Mouse (Mus musculus) olfactory bulb, adult 2 months (tissue): ENCODE data around the gene Lrat.

Experiments used
- CTCF ChIP-seq: fragments of 200-500 bp; IDR thresholded peaks from 2 replicates; pipeline ENCODE4 v1.5.1; 2012; ENCODE audit warnings: low read depth, mild to moderate bottlenecking, low read length, moderate library complexity; ENCODE audit not compliant: insufficient read depth
- POLR2A ChIP-seq: fragments of 200-500 bp; IDR thresholded peaks from 2 replicates; pipeline ENCODE4 v1.6.1; 2012; ENCODE audit warnings: mild to moderate bottlenecking, low read depth, low read length, moderate library complexity; ENCODE audit not compliant: insufficient read depth

GRCm38 (mm10) chr3:82950639-82951038 is 46.9 kb upstream of the Lrat start:
- TF ChIP-seq CTCF (no peak), POLR2A (no peak)
